Mouse (Mus musculus) heart, adult 2 months (tissue): ENCODE measurements at regions not wholly inside any gene's neighbourhood (a gene's known extent, or its start where the extent isn't known, plus 50 kb on each side); places are given as distances from the start of the nearest gene placed in this dataset.

ENCODE experiments used
- CTCF ChIP-seq: fragments of 200-600 bp; IDR thresholded peaks from 2 replicates; pipeline ENCODE4 v1.8.1; 2022; ENCODE audit warnings: antibody characterized with exemption, mild to moderate bottlenecking, moderate library complexity
- EP300 ChIP-seq: fragments of 200-500 bp; IDR thresholded peaks from 2 replicates; pipeline ENCODE4 v1.6.1; 2011; ENCODE audit warnings: low read depth, low read length, control low read depth; ENCODE audit not compliant: insufficient read depth
- POLR2A ChIP-seq: fragments of 200-500 bp; IDR thresholded peaks from 2 replicates; pipeline ENCODE4 v1.6.1; 2011; ENCODE audit warnings: mild to moderate bottlenecking, low read depth, low read length, control low read depth; ENCODE audit not compliant: insufficient read depth

- TF ChIP-seq POLR2A (no peak), CTCF (no peak), EP300 (no peak)
Observed at GRCm38 (mm10) chr15:51511319-51511718, 2373.4 kb upstream of the Gm7489 start.
